Mouse (Mus musculus) heart, postnatal 10 days (tissue): ENCODE results near the gene Dmrtc2. TPM values are rescaled to one million over a fixed set of nuclear protein-coding genes. Genes with fewer than 3 reads are reported as not detected.
"Not testable (repeated sequence)": the region's sequence is repeated elsewhere in the genome, so short reads cannot be mapped to it uniquely, and the experiment has no call there.

Source experiments
- DNase-seq, 2 experiments: peaks; one replicate each; pipeline ENCODE4 v3.0.0; 2021
- intact Hi-C: fragments of 180-260 bp; cut with DNase I; formaldehyde crosslinking; loops from one replicate; pipeline ENCODE4 v1.15.1; 2025
- total RNA-seq, 2 experiments: library from RNA; stranded (reverse); gene quantifications; 2 replicates each; pipeline ENCODE4 v1.2.3; 2021

Gene Dmrtc2
- total RNA-seq: not detected

DNA sequence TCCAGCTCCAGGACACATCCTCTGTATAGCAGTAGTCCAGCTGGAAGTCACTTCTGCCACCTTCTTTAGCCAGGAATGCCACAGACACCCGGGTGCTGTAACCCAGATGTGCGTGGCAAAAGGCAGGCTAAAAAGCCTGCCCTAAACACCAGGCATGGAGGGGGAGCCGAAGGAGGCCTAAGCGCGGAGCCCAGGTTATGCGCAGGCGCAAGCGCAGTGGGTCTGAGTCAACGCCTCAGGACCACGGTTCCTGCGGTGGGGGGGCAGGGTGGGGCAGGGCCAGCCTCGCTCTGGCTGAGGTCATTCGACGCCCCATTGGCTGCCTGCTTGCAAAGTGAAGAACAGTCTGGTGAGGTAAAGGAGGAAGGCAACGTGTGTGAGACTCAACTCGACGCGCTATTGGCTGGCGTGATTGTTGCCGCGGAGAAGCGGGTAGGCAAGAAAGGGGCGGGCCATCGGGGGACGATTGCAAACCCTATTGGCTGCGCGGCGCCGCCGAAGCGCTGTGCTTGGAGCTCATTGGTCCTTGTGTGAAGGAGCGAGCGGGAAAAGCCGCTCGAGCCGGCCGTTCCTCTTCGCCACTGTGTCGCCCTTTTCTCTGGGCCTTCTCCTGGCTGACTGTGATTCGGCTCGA lies at the start of gene Dmrtc2, which contains the start of gene Lypd4:
Gene Dmrtc2 (plus strand): TSS at position 526 of the 634 bp plus-strand sequence.
Gene Lypd4 (minus strand): TSS at position 410 of the 634 bp plus-strand sequence.
- intact Hi-C loops: loop anchor here (5.0 kb wide), 1 partner anchor 52 kb away; no protein-coding TSS in a partner anchor
- no peak for DNase-seq

GRCm38 (mm10) chr7:24824452-24824851 lies 45.4 kb upstream of the Dmrtc2 start:
- intact Hi-C loops: no loop called here
- no peak for DNase-seq

DNA sequence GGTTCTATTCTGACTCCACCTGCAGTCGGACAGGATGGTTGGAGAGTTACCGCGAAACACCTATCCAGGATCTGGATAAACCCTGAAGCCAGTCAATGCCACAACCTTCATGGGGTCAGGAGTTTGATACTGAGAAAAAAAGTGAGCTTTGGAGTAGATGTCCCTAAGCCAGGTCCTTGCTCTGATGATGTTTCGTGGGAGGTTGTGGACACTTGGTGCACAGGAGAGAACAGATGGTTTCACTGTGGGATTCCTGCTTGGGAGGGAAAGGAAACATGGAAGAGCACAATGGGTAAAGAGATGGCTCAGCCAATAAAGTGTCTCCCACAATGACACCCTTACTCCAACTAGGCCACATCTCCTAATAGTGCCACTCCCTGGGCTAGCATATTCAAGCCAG lies 42.7 kb upstream of the Dmrtc2 start:
- no peak for DNase-seq
- intact Hi-C loops: no loop called here

- DNase-seq: not testable (repeated sequence)
- intact Hi-C loops: loop anchor here (5.0 kb wide), 1 partner anchor 738 kb away; no protein-coding TSS in a partner anchor
Observed at GRCm38 (mm10) chr7:24838732-24839409, 31.0 kb upstream of the Dmrtc2 start.

DNA sequence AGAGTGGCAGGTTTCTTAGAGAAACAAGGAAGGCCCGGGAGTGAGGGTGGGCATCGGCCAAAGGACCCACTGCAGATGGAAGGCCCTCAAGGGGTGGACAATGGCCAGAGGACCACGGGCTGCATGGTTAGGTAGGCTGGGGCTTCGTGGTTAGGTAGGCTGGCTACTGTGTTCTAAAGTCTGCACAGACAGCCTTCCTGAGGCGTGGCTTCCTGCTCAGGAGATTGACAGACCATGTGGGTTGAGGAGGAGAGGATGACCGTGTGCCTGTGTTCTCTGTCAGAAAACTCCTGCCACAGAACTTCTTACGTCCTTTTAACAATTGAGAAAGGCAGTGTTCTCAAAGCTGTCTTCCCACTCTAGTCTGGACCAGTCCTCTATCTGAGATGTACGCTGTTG lies 30.4 kb upstream of the Dmrtc2 start:
- intact Hi-C loops: loop anchor here (5.0 kb wide), 1 partner anchor 738 kb away; no protein-coding TSS in a partner anchor

GRCm38 (mm10) chr7:24840331-24840730 lies 29.5 kb upstream of the Dmrtc2 start:
- intact Hi-C loops: no loop called here
- DNase-seq: no peak

More for the DNA sequence above, 30.4 kb upstream of the Dmrtc2 start:
- DNase-seq: no peak

GRCm38 (mm10) chr7:24841009-24841408 lies 28.8 kb upstream of the Dmrtc2 start:
- DNase-seq: no peak
- intact Hi-C loops: no loop called here

DNA sequence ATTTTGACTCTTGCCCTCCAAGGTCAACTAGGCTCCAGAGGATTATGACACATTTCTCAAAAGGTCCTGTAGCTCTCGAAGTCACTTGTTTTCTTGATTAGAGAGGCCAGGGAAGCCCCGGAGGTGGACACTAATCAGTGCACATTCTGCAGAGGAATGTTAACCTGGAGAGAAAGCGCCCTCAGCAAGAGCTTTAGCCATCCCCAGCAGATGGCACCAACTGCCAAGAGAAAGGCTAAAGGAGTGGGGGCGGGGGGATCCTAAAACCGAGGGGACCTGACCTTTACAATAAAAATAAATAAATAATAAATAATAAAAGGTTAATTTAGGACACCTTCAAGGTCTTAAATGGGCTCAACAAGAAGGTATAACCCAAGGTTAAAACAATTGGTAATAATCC lies 25.7 kb upstream of the Dmrtc2 start:
- intact Hi-C loops: no loop called here

DNA sequence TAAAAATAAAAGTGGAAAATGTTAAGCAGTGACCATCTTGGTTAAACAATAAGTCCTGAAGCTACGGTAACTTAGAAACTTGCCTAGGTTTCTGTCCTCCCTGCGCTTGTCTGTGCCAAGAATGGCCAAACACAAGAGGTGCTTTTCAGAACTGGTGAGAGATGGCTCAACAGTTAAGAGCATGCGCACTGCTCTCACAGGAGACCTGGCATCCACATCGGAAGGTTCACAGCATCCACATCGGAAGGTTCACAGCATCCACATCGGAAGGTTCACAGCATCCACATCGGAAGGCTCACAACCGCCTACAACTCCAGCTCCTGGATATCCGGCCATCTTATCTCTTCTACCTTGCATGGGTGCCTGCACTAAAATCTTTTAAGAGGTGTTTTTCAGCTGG lies 24.7 kb upstream of the Dmrtc2 start:
- intact Hi-C loops: no loop called here
- no peak for DNase-seq

More for the DNA sequence above, 25.7 kb upstream of the Dmrtc2 start:
- no peak for DNase-seq

DNA sequence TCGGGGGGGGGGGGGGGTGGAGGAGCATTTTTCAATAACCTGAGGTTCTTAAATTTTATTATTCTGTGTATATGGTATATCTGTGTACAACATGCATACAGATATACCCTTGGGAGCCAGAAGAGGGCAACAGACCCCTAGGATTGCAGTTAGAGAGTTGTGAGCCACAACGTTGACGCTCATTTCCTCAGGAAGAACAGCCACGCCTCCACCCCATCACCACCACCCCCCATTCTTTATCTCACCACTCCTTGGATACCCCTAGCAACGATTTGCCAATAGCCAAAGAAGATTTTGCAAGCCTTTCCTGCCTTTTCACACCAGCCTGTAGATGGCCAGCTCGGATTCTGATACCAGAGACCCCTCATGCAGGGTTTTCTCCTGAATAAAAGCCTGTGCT lies 24.1 kb upstream of the Dmrtc2 start:
- intact Hi-C loops: no loop called here
- no peak for DNase-seq

DNA sequence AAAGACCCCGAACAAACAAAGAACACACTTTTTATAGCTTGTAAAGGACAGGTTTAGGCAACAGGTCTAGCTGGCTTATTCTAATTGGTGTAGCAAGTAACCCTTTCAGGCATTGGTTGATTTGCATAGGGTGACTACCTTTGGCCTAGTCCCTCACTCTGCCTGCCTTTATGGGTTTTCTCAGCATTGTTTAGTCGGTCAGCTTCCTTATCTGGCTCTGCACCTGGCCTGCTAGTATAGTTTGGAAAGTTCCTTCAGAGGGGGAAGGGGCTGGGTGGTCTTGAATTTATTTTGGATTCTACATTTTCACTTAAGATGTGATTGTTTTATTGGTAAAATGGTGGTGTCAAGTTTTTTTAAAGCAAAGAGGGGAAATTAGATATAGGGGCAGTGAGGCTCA lies 23.3 kb upstream of the Dmrtc2 start:
- intact Hi-C loops: not testable (repeated sequence)

GRCm38 (mm10) chr7:24850162-24850561 lies 19.7 kb upstream of the Dmrtc2 start:
- no peak for DNase-seq
- intact Hi-C loops: no loop called here

More for the DNA sequence above, 23.3 kb upstream of the Dmrtc2 start:
- not testable (repeated sequence) for DNase-seq

DNA sequence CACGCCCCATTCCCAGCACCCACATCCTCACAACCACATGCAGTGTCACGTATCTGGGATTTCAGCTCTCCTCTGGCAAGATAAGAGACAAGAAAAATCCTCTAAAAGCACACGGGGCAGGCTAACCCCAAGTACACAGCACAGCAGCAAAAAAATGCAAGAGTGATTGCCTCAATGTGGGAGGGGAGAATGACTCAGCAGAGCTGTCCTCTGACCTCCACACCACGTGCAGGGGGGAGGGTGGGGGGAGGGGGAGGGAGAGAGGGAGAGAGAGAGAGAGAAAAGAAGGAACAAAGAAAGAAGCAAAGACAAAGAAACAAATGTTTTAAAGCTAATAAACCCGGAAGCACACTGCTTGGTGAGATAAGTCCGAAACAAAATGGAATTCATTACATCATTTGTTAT lies 19.0 kb upstream of the Dmrtc2 start:
- DNase-seq: no peak
- intact Hi-C loops: no loop called here

DNA sequence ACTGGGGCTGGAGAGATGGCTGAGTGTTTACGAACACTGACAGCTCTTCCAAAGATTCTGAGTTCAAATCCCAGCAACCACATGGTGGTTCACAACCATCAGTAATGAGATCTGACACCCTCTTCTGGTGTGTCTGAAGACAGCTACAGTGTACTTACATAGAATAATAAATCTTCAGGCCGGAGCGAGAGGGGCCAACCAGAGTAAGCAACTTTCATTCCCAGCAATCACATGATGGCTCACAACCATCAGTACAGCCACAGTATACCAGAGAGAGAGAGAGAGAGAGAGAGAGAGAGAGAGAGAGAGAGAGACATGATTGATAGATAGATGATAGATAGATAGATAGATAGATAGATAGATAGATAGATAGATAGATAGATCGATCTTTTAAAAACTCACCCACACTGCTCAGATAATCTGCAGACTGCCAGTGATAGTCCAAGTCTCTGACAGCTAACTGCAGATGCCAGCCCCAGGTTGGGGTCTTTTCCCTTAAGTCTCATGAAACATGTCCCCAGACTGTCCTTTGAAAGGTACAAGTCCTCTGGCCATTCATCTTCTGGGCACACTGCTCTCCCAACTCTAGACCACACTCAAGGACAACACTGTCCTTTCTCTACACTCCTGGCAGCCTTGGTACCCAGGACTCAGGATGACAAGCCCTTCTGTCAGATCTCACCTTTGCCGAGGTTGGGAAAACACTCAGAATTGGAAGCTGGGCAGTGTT lies 18.1 kb upstream of the Dmrtc2 start:
- intact Hi-C loops: no loop called here

GRCm38 (mm10) chr7:24852557-24853232 lies 17.2 kb upstream of the Dmrtc2 start:
- no peak for DNase-seq
- intact Hi-C loops: no loop called here

More for the DNA sequence above, 18.1 kb upstream of the Dmrtc2 start:
- no peak for DNase-seq

- DNase-seq: no peak
- intact Hi-C loops: no loop called here
Observed at GRCm38 (mm10) chr7:24853233-24853563, 16.7 kb upstream of the Dmrtc2 start.

DNA sequence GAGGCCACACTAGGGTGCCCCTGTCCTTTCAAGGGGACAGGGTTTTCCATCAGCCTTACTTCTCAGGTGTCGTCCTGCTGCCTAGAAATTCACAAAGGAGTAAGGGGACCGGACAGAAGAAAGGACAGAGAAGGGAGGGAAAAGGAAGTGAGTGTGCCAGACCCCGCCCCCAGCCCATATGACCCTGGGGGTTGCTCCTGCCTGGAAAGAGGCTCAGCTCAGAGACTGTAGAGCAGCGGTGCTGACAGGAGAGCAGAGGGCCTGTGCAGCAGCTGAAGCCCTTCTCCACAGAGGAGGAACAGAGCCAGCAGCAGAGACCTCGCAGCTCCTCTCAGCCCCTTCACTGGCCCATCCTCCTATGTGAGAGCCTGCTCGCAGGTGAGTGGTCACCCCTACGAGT lies 16.2 kb upstream of the Dmrtc2 start:
- intact Hi-C loops: no loop called here
- no peak for DNase-seq

- intact Hi-C loops: no loop called here
- DNase-seq: no peak
Observed at GRCm38 (mm10) chr7:24856460-24857120, 13.3 kb upstream of the Dmrtc2 start.

DNA sequence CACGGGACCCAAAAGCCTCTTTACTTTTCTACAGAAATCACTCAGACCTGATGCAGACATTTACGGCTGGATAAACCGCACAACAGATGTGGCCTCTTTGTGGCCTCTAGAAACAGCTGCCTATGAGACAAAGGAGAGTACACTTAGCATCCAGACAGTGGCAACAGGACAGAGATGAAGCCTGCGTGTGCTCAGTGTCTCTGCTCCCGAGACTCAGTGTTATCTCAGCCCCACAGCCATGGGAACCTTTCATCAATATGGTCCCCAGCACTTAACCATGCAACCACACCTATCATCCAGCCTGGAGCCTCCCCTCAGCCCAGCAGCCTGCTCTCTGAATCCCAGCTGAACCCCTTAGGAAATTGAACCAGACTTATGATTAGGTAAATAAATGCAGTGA lies 10.6 kb upstream of the Dmrtc2 start:
- DNase-seq: no peak
- intact Hi-C loops: no loop called here

GRCm38 (mm10) chr7:24861913-24862312 lies 7.9 kb upstream of the Dmrtc2 start, which contains the start of gene Gm9844:
Gm9844 (plus strand) TSS chr7:24862213.
- intact Hi-C loops: no loop called here
- no peak for DNase-seq
